Mouse (Mus musculus) kidney, adult 8-10 months (tissue): ENCODE measurements around the gene Traf7.
A peak's percentile ranks its signal among the peaks of the same experiment; 100 is the strongest.

Experiments used
- DNase-seq, 2 experiments: peaks; one replicate each; pipeline ENCODE4 v3.0.0; 2022

Gene Traf7

GRCm38 (mm10) chr17:24505286-24505955 lies 22.3 kb downstream of the Traf7 start:
- no peak for DNase-seq

- no peak for DNase-seq
These were observed 23.7 kb downstream of the Traf7 start for GRCm38 (mm10) chr17:24504085-24504484.

- no peak for DNase-seq
These were observed 25.5 kb downstream of the Traf7 start for GRCm38 (mm10) chr17:24502208-24502607.

- no peak for DNase-seq
These were observed 31.7 kb downstream of the Traf7 start for GRCm38 (mm10) chr17:24496026-24496425.

- no peak for DNase-seq
These were observed 32.3 kb downstream of the Traf7 start for GRCm38 (mm10) chr17:24495443-24495842.

GRCm38 (mm10) chr17:24494627-24495335 lies 33.0 kb downstream of the Traf7 start:
- peak in 1 of 2 experiments; percentile 42 for DNase-seq

- DNase-seq, result no peak
These were observed 37.3 kb downstream of the Traf7 start for GRCm38 (mm10) chr17:24490399-24490798.

- DNase-seq, result no peak
These were observed 38.3 kb downstream of the Traf7 start for GRCm38 (mm10) chr17:24489265-24490030.

- no peak for DNase-seq
These were observed 39.0 kb downstream of the Traf7 start for GRCm38 (mm10) chr17:24488662-24489264.

- no peak for DNase-seq
These were observed 39.5 kb downstream of the Traf7 start, which contains the start of gene Caskin1 for GRCm38 (mm10) chr17:24488186-24488661. Gene Caskin1, plus strand, starts transcription at chr17:24488601.

GRCm38 (mm10) chr17:24485090-24485860 lies 42.5 kb downstream of the Traf7 start:
- DNase-seq, result no peak

GRCm38 (mm10) chr17:24483495-24483894 lies 44.2 kb downstream of the Traf7 start:
- DNase-seq, result no peak

- no peak for DNase-seq
These were observed 46.5 kb downstream of the Traf7 start for GRCm38 (mm10) chr17:24481027-24481815.

GRCm38 (mm10) chr17:24480201-24480826 lies 47.4 kb downstream of the Traf7 start:
- no peak for DNase-seq

GRCm38 (mm10) chr17:24479431-24479830 lies 48.3 kb downstream of the Traf7 start:
- DNase-seq, result no peak

GRCm38 (mm10) chr17:24478663-24479380 lies 48.9 kb downstream of the Traf7 start, which contains the start of gene Mlst8:
Gene Mlst8, minus strand, starts transcription at chr17:24479078.
- peak; percentile 95 to 97 for DNase-seq

- DNase-seq, result peak; percentile 29 to 35
These were observed 49.6 kb downstream of the Traf7 start for GRCm38 (mm10) chr17:24477985-24478600.

- no peak for DNase-seq
These were observed 50.4 kb downstream of the Traf7 start for GRCm38 (mm10) chr17:24477053-24477984.
